Comparison of ENCODE assay signal across 12 mouse cellular contexts in the genomic region with DNA sequence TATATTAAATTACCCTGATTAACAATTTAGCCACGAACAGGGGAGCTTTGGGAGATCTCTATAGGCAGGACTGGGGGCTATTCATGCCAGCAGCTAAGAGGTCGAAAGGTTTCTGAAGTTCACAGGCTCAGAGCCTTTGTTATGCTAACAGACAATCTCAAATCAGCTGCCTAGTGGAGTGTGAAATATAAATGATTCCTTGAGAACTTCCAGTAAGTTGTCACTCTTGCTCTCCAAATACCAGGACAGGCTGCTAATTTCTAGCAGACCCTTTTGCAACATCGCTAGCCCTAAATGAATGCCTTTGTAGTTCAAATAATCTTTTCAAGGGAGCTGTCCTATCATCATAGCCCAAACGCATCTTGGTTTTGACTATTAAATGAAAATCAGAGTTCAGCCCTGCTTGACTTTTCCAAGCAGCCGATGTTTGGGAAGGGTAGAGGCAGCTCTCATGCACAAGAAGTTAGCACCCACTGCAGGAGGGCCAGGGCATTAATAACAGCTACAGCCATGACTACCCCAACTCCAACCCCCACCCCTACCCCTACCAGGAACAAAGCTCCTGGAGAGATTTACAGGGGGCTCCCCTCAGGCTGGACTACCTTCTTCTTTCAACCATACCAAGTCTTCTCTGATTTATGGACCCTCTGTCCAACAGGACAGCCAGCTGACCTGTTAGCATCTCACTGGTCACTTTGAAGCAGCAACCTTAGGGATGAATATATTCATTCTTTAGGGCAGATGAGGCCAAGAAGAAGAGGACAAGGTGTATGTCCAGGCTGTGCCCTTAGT.
DNase-seq lines count a peak whose midpoint lies in the region.
"Had no signal": no experiment of that assay in that cellular context is flagged by ENCODE, and none has a peak within 500 bp of the region (broad histone marks: within the 10 kb centered on the region; RNA-seq: fewer than 3 reads in every experiment).

No protein-coding gene starts in this region.

- H3K36me3 ChIP-seq in forebrain, embryonic 10.5 days (replicated peaks), result no peaks in the 10 kb centered on the region
- no peaks in the 10 kb centered on the region for H3K36me3 ChIP-seq in midbrain, embryonic 10.5 days
- H3K36me3 ChIP-seq: heart, embryonic 12.5 days; limb, embryonic 10.5 days had no signal

- peak overlapping the region; percentile 91 for H3K27ac ChIP-seq in forebrain, embryonic 10.5 days
- peak overlapping the region; percentile 88 for H3K27ac ChIP-seq in midbrain, embryonic 10.5 days (replicated peaks)

- H3K27me3 ChIP-seq in forebrain, embryonic 10.5 days (ENCODE audit: poor library complexity, severe bottlenecking), result no peaks in the 10 kb centered on the region
- no peaks in the 10 kb centered on the region for H3K27me3 ChIP-seq in midbrain, embryonic 10.5 days (ENCODE audit: low read depth, poor library complexity, severe bottlenecking)
- H3K27me3 ChIP-seq: heart, embryonic 12.5 days had no signal

- no peaks in the 10 kb centered on the region for H3K9me3 ChIP-seq in forebrain, embryonic 10.5 days
- no peaks in the 10 kb centered on the region for H3K9me3 ChIP-seq in midbrain, embryonic 10.5 days (replicated peaks)
- H3K9me3 ChIP-seq: heart, embryonic 12.5 days; limb, embryonic 10.5 days had no signal

- DNase-seq in right cerebral cortex, postnatal 4 days, result peak; percentile 23
- no peak for DNase-seq in right cerebral cortex, postnatal 25 days
- peak; percentile 61 for DNase-seq in forebrain, embryonic 10.5 days (ENCODE audit: extremely low spot score, low spot score)
- DNase-seq in midbrain, embryonic 10.5 days (ENCODE audit: low spot score), result peak; percentile 69
- DNase-seq in yolk sac, embryonic 10.5 days (ENCODE audit: low spot score), result no peak
- no peak for DNase-seq in layer of hippocampus, adult 9-10 months (ENCODE audit: low spot score)
- no peak for DNase-seq in gastrocnemius, postnatal 25 days
- DNase-seq in adrenal gland, adult (ENCODE audit: inconsistent age in 2 of 2, low spot score in 1 of 2), result no peak
- DNase-seq: kidney, adult 2 months; lung, postnatal 10 days had no signal

- H3K4me1 ChIP-seq in forebrain, embryonic 10.5 days, result peaks cover 94% of the 10 kb centered on the region
- H3K4me1 ChIP-seq in midbrain, embryonic 10.5 days, result peaks cover 91% of the 10 kb centered on the region
- H3K4me1 ChIP-seq: heart, embryonic 12.5 days had no signal

- WGBS in forebrain, embryonic 10.5 days, result 9% methylated on average over 5 of the region's 5 CpGs
- 6% methylated on average over 5 of the region's 5 CpGs for WGBS in midbrain, embryonic 10.5 days

- peak overlapping the region; percentile 36; the same call in 1 of the 2 replicates for H3K4me3 ChIP-seq in forebrain, embryonic 10.5 days
- H3K4me3 ChIP-seq in midbrain, embryonic 10.5 days, result peak overlapping the region; percentile 42

Comparison
In these comparisons a context has a peak if more than half of its experiments do, and no peak if none do; other contexts are left out.
1. DNase-seq: peak in right cerebral cortex, postnatal 4 days (single experiment), forebrain, embryonic 10.5 days (single experiment) and midbrain, embryonic 10.5 days (single experiment); none in right cerebral cortex, postnatal 25 days (single experiment), yolk sac, embryonic 10.5 days (single experiment), layer of hippocampus, adult 9-10 months (single experiment), gastrocnemius, postnatal 25 days (single experiment) and adrenal gland, adult (0 of 2).